Mouse (Mus musculus) brown adipose tissue, adult 24 weeks (tissue): Measurements from ENCODE around the gene Mtor. TPM values are rescaled to one million over a fixed set of nuclear protein-coding genes. Genes with fewer than 3 reads are reported as not detected.

Experiments
- H3K27ac ChIP-seq: fragments of 200-500 bp; replicated peaks from 2 replicates; pipeline ENCODE4 v1.5.1; 2012; ENCODE audit warnings: low read depth, mild to moderate bottlenecking, low read length
- H3K4me1 ChIP-seq: fragments of 200-500 bp; 2 replicates; pipeline ENCODE4 v1.6.1; 2012; ENCODE audit warnings: low read length, mixed read lengths; ENCODE audit not compliant: control insufficient read depth, insufficient read depth, insufficient read length
- H3K4me3 ChIP-seq: fragments of 200-500 bp; 2 replicates; pipeline ENCODE4 v1.5.1; 2012; ENCODE audit warnings: low read depth, mild to moderate bottlenecking, low read length, moderate library complexity; ENCODE audit not compliant: insufficient read depth
- polyA plus RNA-seq: library from polyadenylated mRNA; stranded (reverse); fragments of >200 nt; gene quantifications from 2 replicates; pipeline ENCODE4 v1.2.4, GENCODE M21; 2012; ENCODE audit not compliant: missing spikeins, insufficient read depth, insufficient read length

Mtor gene
- 52.3 and 55.2 TPM in 2 replicates for polyA plus RNA-seq

GRCm38 (mm10) chr4:148448179-148448852 lies at the start of gene Mtor:
Gene Mtor (plus strand): TSS chr4:148448611.
- Histone ChIP-seq H3K4me3 (peak within 1 kb of the TSS; percentile 81), H3K27ac (peak within 1 kb of the TSS; percentile 79), H3K4me1 (peaks cover 8% of the 10 kb centered on the region)

GRCm38 (mm10) chr4:148399437-148400094 lies 48.8 kb upstream of the Mtor start:
- no peak overlapping the region for H3K27ac ChIP-seq
- no peaks in the 10 kb centered on the region for H3K4me1 ChIP-seq
- no peak overlapping the region for H3K4me3 ChIP-seq

GRCm38 (mm10) chr4:148403402-148403801 lies 45.0 kb upstream of the Mtor start:
- Histone ChIP-seq H3K27ac (no peak overlapping the region), H3K4me1 (no peaks in the 10 kb centered on the region), H3K4me3 (no peak overlapping the region)

- Histone ChIP-seq H3K4me3 (no peak overlapping the region), H3K27ac (no peak overlapping the region), H3K4me1 (no peaks in the 10 kb centered on the region)
Observed at GRCm38 (mm10) chr4:148404748-148405147, 43.7 kb upstream of the Mtor start.

- Histone ChIP-seq H3K27ac (no peak overlapping the region), H3K4me1 (no peaks in the 10 kb centered on the region)
Observed at GRCm38 (mm10) chr4:148405255-148405788, 43.1 kb upstream of the Mtor start.

GRCm38 (mm10) chr4:148408256-148408975 lies 40.0 kb upstream of the Mtor start:
- H3K4me1 ChIP-seq, result no peaks in the 10 kb centered on the region
- H3K27ac ChIP-seq, result no peak overlapping the region
- H3K4me3 ChIP-seq, result no peak overlapping the region

More at GRCm38 (mm10) chr4:148405255-148405788, 43.1 kb upstream of the Mtor start:
- H3K4me3 ChIP-seq, result no peak overlapping the region

- no peak overlapping the region for H3K27ac ChIP-seq
- no peaks in the 10 kb centered on the region for H3K4me1 ChIP-seq
- H3K4me3 ChIP-seq, result no peak overlapping the region
Observed at GRCm38 (mm10) chr4:148415575-148415974, 32.8 kb upstream of the Mtor start.

- H3K4me1 ChIP-seq, result no peaks in the 10 kb centered on the region
- H3K27ac ChIP-seq, result no peak overlapping the region
- H3K4me3 ChIP-seq, result no peak overlapping the region
Observed at GRCm38 (mm10) chr4:148417074-148417526, 31.3 kb upstream of the Mtor start.

- Histone ChIP-seq H3K4me3 (no peak overlapping the region), H3K27ac (no peak overlapping the region), H3K4me1 (no peaks in the 10 kb centered on the region)
Observed at GRCm38 (mm10) chr4:148417559-148417958, 30.9 kb upstream of the Mtor start.

- H3K4me1 ChIP-seq, result peaks cover 5% of the 10 kb centered on the region; the same call in 1 of the 2 replicates
- H3K27ac ChIP-seq, result no peak overlapping the region
- no peak overlapping the region for H3K4me3 ChIP-seq
Observed at GRCm38 (mm10) chr4:148426950-148427850, 21.2 kb upstream of the Mtor start.

GRCm38 (mm10) chr4:148428544-148428943 lies 19.9 kb upstream of the Mtor start:
- Histone ChIP-seq H3K4me3 (no peak overlapping the region), H3K27ac (no peak overlapping the region), H3K4me1 (peaks cover 5% of the 10 kb centered on the region; the same call in 1 of the 2 replicates)

- Histone ChIP-seq H3K27ac (no peak overlapping the region), H3K4me1 (peaks cover 5% of the 10 kb centered on the region; the same call in 1 of the 2 replicates), H3K4me3 (no peak overlapping the region)
Observed at GRCm38 (mm10) chr4:148429121-148429520, 19.3 kb upstream of the Mtor start.

- Histone ChIP-seq H3K27ac (no peak overlapping the region), H3K4me1 (peaks cover 5% of the 10 kb centered on the region; the same call in 1 of the 2 replicates), H3K4me3 (no peak overlapping the region)
Observed at GRCm38 (mm10) chr4:148429686-148430085, 18.7 kb upstream of the Mtor start.

- Histone ChIP-seq H3K27ac (no peak overlapping the region), H3K4me1 (peaks cover 5% of the 10 kb centered on the region; the same call in 1 of the 2 replicates), H3K4me3 (no peak overlapping the region)
Observed at GRCm38 (mm10) chr4:148430880-148431519, 17.4 kb upstream of the Mtor start.
